In genomic region chr1:85935148-85935852, GRCm38 (mm10) we compare ENCODE assay signal across 9 mouse cellular contexts. TPM values are rescaled to one million over a fixed set of nuclear protein-coding genes. Genes with fewer than 3 reads are reported as not detected.
DNase-seq lines count a peak whose midpoint lies in the region; ATAC-seq and TF ChIP-seq lines count a peak whose summit lies in the region.
"Had no signal": no experiment of that assay in that cellular context is flagged by ENCODE, and none has a peak within 500 bp of the region (broad histone marks: within the 10 kb centered on the region; RNA-seq: fewer than 3 reads in every experiment).

No protein-coding gene starts in this region.

- WGBS in hindbrain, postnatal 0 days, result 51% methylated on average over 8 of the region's 8 CpGs
- 53% methylated on average over 8 of the region's 8 CpGs for WGBS in hindbrain, embryonic 14.5 days

- peak; percentile 70 for TF ChIP-seq CTCF in hindbrain, postnatal 0 days (IDR thresholded peaks at IDR 0.05; ENCODE audit: low read depth)

- no peak overlapping the region for H3K4me2 ChIP-seq in hindbrain, postnatal 0 days (ENCODE audit: low read depth, low read length)
- H3K4me2 ChIP-seq in hindbrain, embryonic 14.5 days (replicated peaks), result no peak overlapping the region

- no peak overlapping the region for H3K9ac ChIP-seq in hindbrain, postnatal 0 days (replicated peaks; ENCODE audit: low read length)
- H3K9ac ChIP-seq in hindbrain, embryonic 14.5 days, result no peak overlapping the region

- peaks cover 22% of the 10 kb centered on the region for H3K4me1 ChIP-seq in hindbrain, postnatal 0 days (ENCODE audit: insufficient read depth, low read length)
- H3K4me1 ChIP-seq in hindbrain, embryonic 14.5 days (replicated peaks; ENCODE audit: control insufficient read depth, insufficient read depth, low read length), result peaks cover 27% of the 10 kb centered on the region

- H3K4me3 ChIP-seq in hindbrain, postnatal 0 days (ENCODE audit: low read length), result no peak overlapping the region
- no peak overlapping the region for H3K4me3 ChIP-seq in hindbrain, embryonic 14.5 days (replicated peaks; ENCODE audit: low read length)

- peak; percentile 65 for DNase-seq in hindbrain, postnatal 0 days (ENCODE audit: low spot score)
- no peak for DNase-seq in hindbrain, embryonic 14.5 days (ENCODE audit: low spot score)
- peak; percentile 73 for DNase-seq in B cell, adult 2 months
- DNase-seq in R1 (ENCODE audit: low read depth, low spot score), result peak; percentile 77
- peak; percentile 38 for DNase-seq in cerebellum, adult 9-11 months
- peak; percentile 88 for DNase-seq in induced T-regulatory cell, adult 2 months (ENCODE audit: low read depth)
- peak; percentile 72 for DNase-seq in thymus, postnatal 25 days

- no peak overlapping the region for H3K27ac ChIP-seq in hindbrain, postnatal 0 days
- H3K27ac ChIP-seq in hindbrain, embryonic 14.5 days, result no peak overlapping the region
- H3K27ac ChIP-seq: macrophage had no signal

- no peak for ATAC-seq in hindbrain, postnatal 0 days
- no peak for ATAC-seq in hindbrain, embryonic 14.5 days (ENCODE audit: low FRiP score)
- ATAC-seq in megakaryocyte, adult 5-6 weeks (ENCODE audit: poor library complexity, severe bottlenecking), result peak; percentile 64

- no peaks in the 10 kb centered on the region for H3K36me3 ChIP-seq in hindbrain, postnatal 0 days (ENCODE audit: insufficient read depth, low read length)
- H3K36me3 ChIP-seq in hindbrain, embryonic 14.5 days (replicated peaks; ENCODE audit: control insufficient read depth, insufficient read depth), result no peaks in the 10 kb centered on the region

- no peaks in the 10 kb centered on the region for H3K9me3 ChIP-seq in hindbrain, postnatal 0 days (ENCODE audit: low read length)
- no peaks in the 10 kb centered on the region for H3K9me3 ChIP-seq in hindbrain, embryonic 14.5 days (ENCODE audit: control insufficient read depth, low read length)

- no peaks in the 10 kb centered on the region for H3K27me3 ChIP-seq in hindbrain, postnatal 0 days (ENCODE audit: insufficient read depth, low read length)
- H3K27me3 ChIP-seq in hindbrain, embryonic 14.5 days (ENCODE audit: control insufficient read depth, insufficient read depth, low read length), result no peaks in the 10 kb centered on the region

RNA-seq across cellular contexts. Expression of gene 4933407L21Rik, which starts 7.0 kb away (rescaled TPM):
- 11.8 and 18.8 TPM in 2 replicates for total RNA-seq in hindbrain, postnatal 0 days (2014; rRNA removed)
- polyA plus RNA-seq in hindbrain, postnatal 0 days (2015; fragmentation: Nextera tagmentation; extraction: Ambion mirVana), result 12.3 and 13.9 TPM in 2 replicates
- polyA plus RNA-seq in hindbrain, embryonic 14.5 days (2014; fragmentation: Nextera tagmentation; extraction: Ambion mirVana), result 4.8 and 7.5 TPM in 2 replicates
- total RNA-seq in megakaryocyte, adult 5-6 weeks (2015), result not detected in 2 replicates
- 0.22 TPM in 1 of 2 replicates, not detected in the other for total RNA-seq in megakaryocyte, adult 5-6 weeks (2017)
- polyA plus RNA-seq: macrophage had no signal

RNA-seq across cellular contexts. Expression of gene Gpr55, which starts 25.5 kb away (rescaled TPM):
- total RNA-seq in hindbrain, postnatal 0 days (2014; rRNA removed), result 0.21 TPM in 1 of 2 replicates, not detected in the other
- 0.14 and 0.15 TPM in 2 replicates for polyA plus RNA-seq in hindbrain, postnatal 0 days (2015; fragmentation: Nextera tagmentation; extraction: Ambion mirVana)
- polyA plus RNA-seq in hindbrain, embryonic 14.5 days (2014; fragmentation: Nextera tagmentation; extraction: Ambion mirVana), result 0.09 and 0.13 TPM in 2 replicates
- 0.07 TPM in 2 replicates for total RNA-seq in megakaryocyte, adult 5-6 weeks (2015)
- 0.33 and 0.53 TPM in 2 replicates for total RNA-seq in megakaryocyte, adult 5-6 weeks (2017)

RNA-seq across cellular contexts. Expression of gene Itm2c, which starts 41.2 kb away (rescaled TPM):
- 329 and 336 TPM in 2 replicates for total RNA-seq in hindbrain, postnatal 0 days (2014; rRNA removed)
- 244 and 253 TPM in 2 replicates for polyA plus RNA-seq in hindbrain, postnatal 0 days (2015; fragmentation: Nextera tagmentation; extraction: Ambion mirVana)
- polyA plus RNA-seq in hindbrain, embryonic 14.5 days (2014; fragmentation: Nextera tagmentation; extraction: Ambion mirVana), result 124 and 127 TPM in 2 replicates
- total RNA-seq in megakaryocyte, adult 5-6 weeks (2015), result 32.8 and 32.9 TPM in 2 replicates
- 77.9 and 83.6 TPM in 2 replicates for total RNA-seq in megakaryocyte, adult 5-6 weeks (2017)

Comparison
In these comparisons a context has a peak if more than half of its experiments do, and no peak if none do; other contexts are left out.
1. RNA of gene 4933407L21Rik, which starts 7.0 kb away (total RNA-seq): 11.8 to 18.8 TPM in hindbrain, postnatal 0 days; 0.22 TPM in megakaryocyte, adult 5-6 weeks; every median in the first group is over 10 times any median in the second.